Mouse (Mus musculus): ENCODE measurements around the gene Styk1. TPM values are rescaled to one million over a fixed set of nuclear protein-coding genes. Genes with fewer than 3 reads are reported as not detected.

The Styk1 gene
- total RNA-seq, 4 experiments from 2014 or later = 0.28 to 1.1 (median 0.95) TPM

- DNase-seq = no peak
Measured at GRCm38 (mm10) chr6:131369866-131370616, 16.6 kb upstream of the Styk1 start.

- no peak for DNase-seq
Measured at GRCm38 (mm10) chr6:131367101-131367500, 13.7 kb upstream of the Styk1 start.

GRCm38 (mm10) chr6:131364353-131364752, 11.0 kb upstream of the Styk1 start:
- no peak for DNase-seq

GRCm38 (mm10) chr6:131362987-131363765, 9.8 kb upstream of the Styk1 start:
- no peak for DNase-seq

- no peak for DNase-seq
Measured at GRCm38 (mm10) chr6:131360693-131361092, 7.3 kb upstream of the Styk1 start.

GRCm38 (mm10) chr6:131359543-131359942, 6.1 kb upstream of the Styk1 start:
- no peak for DNase-seq

GRCm38 (mm10) chr6:131354913-131355312, 1.5 kb upstream of the Styk1 start:
- DNase-seq = no peak

- DNase-seq = no peak
Measured at GRCm38 (mm10) chr6:131347026-131347425, 6.4 kb downstream of the Styk1 start.

- no peak for DNase-seq
Measured at GRCm38 (mm10) chr6:131344346-131344745, 9.1 kb downstream of the Styk1 start.

GRCm38 (mm10) chr6:131340082-131340481, 13.3 kb downstream of the Styk1 start:
- no peak for DNase-seq

GRCm38 (mm10) chr6:131339309-131339708, 14.1 kb downstream of the Styk1 start:
- DNase-seq = no peak

GRCm38 (mm10) chr6:131338787-131339186, 14.6 kb downstream of the Styk1 start:
- DNase-seq = no peak

- DNase-seq = no peak
Measured at GRCm38 (mm10) chr6:131327076-131327475, 26.3 kb downstream of the Styk1 start.

- DNase-seq = no peak
Measured at GRCm38 (mm10) chr6:131321854-131322639, 31.4 kb downstream of the Styk1 start.

GRCm38 (mm10) chr6:131316155-131317101, 37.0 kb downstream of the Styk1 start:
- no peak for DNase-seq

- no peak for DNase-seq
Measured at GRCm38 (mm10) chr6:131308031-131308430, 45.4 kb downstream of the Styk1 start.

- DNase-seq = no peak
Measured at GRCm38 (mm10) chr6:131304776-131305175, 48.6 kb downstream of the Styk1 start.

- DNase-seq = no peak
Measured at GRCm38 (mm10) chr6:131298531-131298930, 54.9 kb downstream of the Styk1 start.

- no peak for DNase-seq
Measured at GRCm38 (mm10) chr6:131294435-131295112, 58.8 kb downstream of the Styk1 start.

- no peak for DNase-seq
Measured at GRCm38 (mm10) chr6:131293916-131294315, 59.5 kb downstream of the Styk1 start.
